Mouse (Mus musculus) forebrain, embryonic 15.5 days (tissue): Measurements from ENCODE around the gene Olfr441. TPM values are rescaled to one million over a fixed set of nuclear protein-coding genes. Genes with fewer than 3 reads are reported as not detected.
A peak's percentile ranks its signal among the peaks of the same experiment; 100 is the strongest.
"Not testable (repeated sequence)": the region's sequence is repeated elsewhere in the genome, so short reads cannot be mapped to it uniquely, and the experiment has no call there.

ENCODE experiments used
- ATAC-seq: fragments of 200-750 bp; cut with Nextera tagmentation; replicated peaks from 2 replicates; pipeline ENCODE4 v1.8.0; 2017; ENCODE audit warnings: mild to moderate bottlenecking, moderate TSS enrichment, moderate library complexity
- H3K27ac ChIP-seq: fragments of 300-500 bp; sonication (generic); replicated peaks from 2 replicates; pipeline ENCODE4 v1.5.1; 2015; ENCODE audit warnings: mild to moderate bottlenecking, inconsistent platforms
- H3K27me3 ChIP-seq: fragments of 300-500 bp; sonication (generic); 2 replicates; pipeline ENCODE4 v1.6.1; 2015; ENCODE audit warnings: inconsistent platforms
- H3K36me3 ChIP-seq: fragments of 300-500 bp; sonication (generic); 2 replicates; pipeline ENCODE4 v1.6.1; 2015; ENCODE audit warnings: mild to moderate bottlenecking, inconsistent platforms
- H3K4me1 ChIP-seq: fragments of 300-500 bp; sonication (generic); 2 replicates; pipeline ENCODE4 v1.6.1; 2015; ENCODE audit warnings: inconsistent platforms
- H3K4me2 ChIP-seq: fragments of 300-500 bp; sonication (generic); replicated peaks from 2 replicates; pipeline ENCODE4 v1.6.1; 2015; ENCODE audit warnings: mild to moderate bottlenecking, inconsistent platforms
- H3K4me3 ChIP-seq: fragments of 300-500 bp; sonication (generic); 2 replicates; pipeline ENCODE4 v1.5.1; 2015; ENCODE audit warnings: mild to moderate bottlenecking, inconsistent platforms
- H3K9ac ChIP-seq: fragments of 300-500 bp; sonication (generic); replicated peaks from 2 replicates; pipeline ENCODE4 v1.6.1; 2015; ENCODE audit warnings: mild to moderate bottlenecking, inconsistent platforms
- H3K9me3 ChIP-seq: fragments of 300-500 bp; sonication (generic); 2 replicates; pipeline ENCODE4 v1.6.1; 2016; ENCODE audit warnings: inconsistent platforms
- WGBS: fragments of 180-500 bp; shearing (Covaris S2); methylation state at CpG from one replicate; pipeline ENCODE4 v1.1.7; 2015; ENCODE audit warnings: mixed read lengths; 5-methylcytosine and 5-hydroxymethylcytosine counted together
- polyA plus RNA-seq: library from polyadenylated mRNA; unstranded; fragments of >200 nt; fragmentation: Nextera tagmentation; extraction: Ambion mirVana; gene quantifications from 2 replicates; pipeline ENCODE4 v1.2.1, GENCODE M21; 2015

Olfr441 gene
- polyA plus RNA-seq = not detected in 2 replicates

- H3K4me2 ChIP-seq, H3K36me3 ChIP-seq, H3K9me3 ChIP-seq, H3K4me1 ChIP-seq, H3K27ac ChIP-seq, ATAC-seq, H3K9ac ChIP-seq, H3K4me3 ChIP-seq, H3K27me3 ChIP-seq: not testable (repeated sequence)
- WGBS = 92% methylated on average over 1 of the region's 1 CpGs
These were observed at the start of gene Olfr441 for GRCm38 (mm10) chr6:43106069-43106468. TSS of gene Olfr441 (plus strand) at chr6:43106369.

DNA sequence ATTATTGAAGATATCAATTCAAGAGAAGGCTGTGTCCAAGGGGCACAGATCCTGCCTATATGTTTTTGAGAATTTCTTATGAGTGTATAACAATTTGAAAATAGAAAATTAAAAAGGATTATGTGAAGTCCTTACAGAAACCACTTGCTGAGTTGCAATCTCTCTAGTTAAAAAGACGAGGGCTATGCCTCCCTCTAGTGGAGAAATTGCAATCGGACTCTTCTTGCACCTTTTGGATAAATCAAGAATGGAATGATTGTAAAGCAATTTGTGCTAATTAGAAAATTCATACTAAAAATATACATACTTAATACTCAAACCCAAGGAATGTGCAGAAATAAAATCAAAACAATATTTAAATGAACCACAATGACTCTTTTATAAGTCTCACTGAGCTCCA is 27.4 kb upstream of the Olfr441 start:
- Histone ChIP-seq H3K27me3 (no peaks in the 10 kb centered on the region), H3K36me3 (no peaks in the 10 kb centered on the region), H3K9me3 (no peaks in the 10 kb centered on the region), H3K27ac (no peak overlapping the region), H3K4me3 (no peak overlapping the region), H3K9ac (no peak overlapping the region), H3K4me1 (no peaks in the 10 kb centered on the region), H3K4me2 (no peak overlapping the region)
- ATAC-seq = no peak
- 18% methylated on average over 2 of the region's 2 CpGs for WGBS

- H3K36me3 ChIP-seq, ATAC-seq, H3K9ac ChIP-seq, H3K4me3 ChIP-seq, H3K27ac ChIP-seq, H3K9me3 ChIP-seq, H3K27me3 ChIP-seq, H3K4me2 ChIP-seq, H3K4me1 ChIP-seq: not testable (repeated sequence)
These were observed 24.8 kb upstream of the Olfr441 start for GRCm38 (mm10) chr6:43081405-43081804.

- not testable (repeated sequence) for H3K4me3 ChIP-seq, ATAC-seq, H3K4me1 ChIP-seq, H3K27me3 ChIP-seq, H3K9me3 ChIP-seq, H3K27ac ChIP-seq, H3K36me3 ChIP-seq, H3K4me2 ChIP-seq, H3K9ac ChIP-seq
- 89% methylated on average over 2 of the region's 2 CpGs for whole genome bisulfite sequencing
These were observed 40.1 kb downstream of the Olfr441 start, which contains the start of gene Olfr237-ps1 for GRCm38 (mm10) chr6:43146267-43146666. TSS of gene Olfr237-ps1 (plus strand) at chr6:43146567.

DNA sequence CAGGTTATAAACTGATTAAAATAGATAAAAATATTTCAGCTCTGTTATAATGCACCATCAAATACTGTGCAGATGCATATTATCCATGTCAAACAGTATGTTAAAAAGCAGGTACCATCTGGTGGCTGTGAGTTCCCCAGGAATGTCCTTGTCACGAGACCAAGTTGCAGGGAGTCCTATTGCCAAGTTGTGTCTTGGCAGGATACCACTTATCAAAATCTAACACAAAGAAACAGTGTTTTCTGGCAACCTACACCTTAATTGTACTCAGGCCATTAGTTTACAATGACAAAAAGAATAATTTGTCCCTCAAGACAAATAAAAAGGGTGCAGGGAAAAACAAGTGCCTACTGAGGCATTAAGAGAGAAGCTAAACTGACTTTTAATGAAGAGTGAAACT is 53.3 kb downstream of the Olfr441 start:
- Histone ChIP-seq H3K4me2 (no peak overlapping the region), H3K27ac (no peak overlapping the region), H3K4me3 (no peak overlapping the region), H3K4me1 (no peaks in the 10 kb centered on the region), H3K9ac (no peak overlapping the region), H3K9me3 (no peaks in the 10 kb centered on the region), H3K36me3 (no peaks in the 10 kb centered on the region), H3K27me3 (no peaks in the 10 kb centered on the region)
- ATAC-seq = 0 out of 2 replicates have a peak, but pooled peaks have one; percentile 26
- WGBS = 15% methylated on average over 1 of the region's 1 CpGs

- no peak within 1 kb of the TSS for H3K4me3 ChIP-seq
- H3K9ac ChIP-seq = no peak within 1 kb of the TSS
- no peaks in the 10 kb centered on the region for H3K9me3 ChIP-seq
- H3K4me2 ChIP-seq = no peak within 1 kb of the TSS
- ATAC-seq = no peak
- no peaks in the 10 kb centered on the region for H3K4me1 ChIP-seq
- no peaks in the 10 kb centered on the region for H3K27me3 ChIP-seq
- H3K27ac ChIP-seq = no peak within 1 kb of the TSS
- no peaks in the 10 kb centered on the region for H3K36me3 ChIP-seq
- WGBS = 62% methylated on average over 3 of the region's 3 CpGs
These were observed 56.8 kb downstream of the Olfr441 start, which contains the start of gene Olfr437 for GRCm38 (mm10) chr6:43162982-43163381. TSS of gene Olfr437 (plus strand) at chr6:43163282.

- Histone ChIP-seq H3K9ac (no peak overlapping the region), H3K27ac (no peak overlapping the region), H3K36me3 (no peaks in the 10 kb centered on the region), H3K4me2 (no peak overlapping the region), H3K4me1 (no peaks in the 10 kb centered on the region), H3K9me3 (no peaks in the 10 kb centered on the region), H3K27me3 (no peaks in the 10 kb centered on the region), H3K4me3 (no peak overlapping the region)
- ATAC-seq = no peak
- 97% methylated on average over 4 of the region's 4 CpGs for WGBS
These were observed 61.1 kb downstream of the Olfr441 start for GRCm38 (mm10) chr6:43167246-43167645.

Other genes starting within 250 kb of the Olfr441 start
- not detected in 2 replicates for gene Olfr448, start 215.9 kb upstream of the Olfr441 start, polyA plus RNA-seq
- not detected in 2 replicates for gene Olfr447, start 197.5 kb upstream of the Olfr441 start, polyA plus RNA-seq
- gene Olfr446, start 185.0 kb upstream of the Olfr441 start, polyA plus RNA-seq = not detected in 2 replicates
- gene Olfr444, start 157.3 kb upstream of the Olfr441 start, polyA plus RNA-seq = not detected in 2 replicates
- gene Olfr237-ps1, start 40.2 kb downstream of the Olfr441 start, polyA plus RNA-seq = not detected in 2 replicates
- gene Olfr437, start 56.9 kb downstream of the Olfr441 start, polyA plus RNA-seq = not detected in 2 replicates
- not detected in 2 replicates for gene Olfr13, start 65.8 kb downstream of the Olfr441 start, polyA plus RNA-seq
- gene Olfr435, start 90.8 kb downstream of the Olfr441 start, polyA plus RNA-seq = not detected in 2 replicates
- gene Olfr434, start 106.7 kb downstream of the Olfr441 start, polyA plus RNA-seq = not detected in 2 replicates
- not detected in 2 replicates for gene Olfr47, start 125.2 kb downstream of the Olfr441 start, polyA plus RNA-seq
- gene Arhgef5, start 159.2 kb downstream of the Olfr441 start, polyA plus RNA-seq = 1.8 and 2.2 TPM in 2 replicates
- not detected in 2 replicates for gene Nobox, start 203.2 kb downstream of the Olfr441 start, polyA plus RNA-seq